Mouse (Mus musculus) liver, embryonic 13.5 days (tissue): ENCODE measurements at regions not wholly inside any gene's neighbourhood (a gene's known extent, or its start where the extent isn't known, plus 50 kb on each side); places are given as distances from the start of the nearest gene placed in this dataset.

Source experiments
- ATAC-seq: fragments of 200-750 bp; cut with Nextera tagmentation; 2 replicates; pipeline ENCODE4 v1.8.0; 2017; ENCODE audit warnings: low read depth, mild to moderate bottlenecking, moderate number of reproducible peaks, moderate library complexity
- DNase-seq: peaks from one replicate; pipeline ENCODE4 v3.0.0; 2022
- H3K27ac ChIP-seq: fragments of 300-500 bp; sonication (generic); 2 replicates; pipeline ENCODE4 v1.5.1; 2015; ENCODE audit warnings: moderate library complexity, mild to moderate bottlenecking, inconsistent platforms
- H3K27me3 ChIP-seq: fragments of 300-500 bp; sonication (generic); 2 replicates; pipeline ENCODE4 v1.6.1; 2015; ENCODE audit warnings: mild to moderate bottlenecking, inconsistent platforms
- H3K36me3 ChIP-seq: fragments of 300-500 bp; sonication (generic); 2 replicates; pipeline ENCODE4 v1.6.1; 2015; ENCODE audit warnings: mild to moderate bottlenecking, inconsistent platforms
- H3K4me1 ChIP-seq: fragments of 300-500 bp; sonication (generic); replicated peaks from 2 replicates; pipeline ENCODE4 v1.6.1; 2015; ENCODE audit warnings: inconsistent platforms
- H3K4me2 ChIP-seq: fragments of 300-500 bp; sonication (generic); 2 replicates; pipeline ENCODE4 v1.6.1; 2015; ENCODE audit warnings: inconsistent platforms, mild to moderate bottlenecking, moderate library complexity
- H3K4me3 ChIP-seq: fragments of 300-500 bp; sonication (generic); replicated peaks from 2 replicates; pipeline ENCODE4 v1.5.1; 2015; ENCODE audit warnings: mild to moderate bottlenecking, inconsistent platforms
- H3K9ac ChIP-seq: fragments of 300-500 bp; sonication (generic); 2 replicates; pipeline ENCODE4 v1.6.1; 2015; ENCODE audit warnings: mild to moderate bottlenecking, inconsistent platforms
- H3K9me3 ChIP-seq: fragments of 300-500 bp; sonication (generic); replicated peaks from 2 replicates; pipeline ENCODE4 v1.6.1; 2016; ENCODE audit warnings: inconsistent platforms
- WGBS: fragments of 180-500 bp; shearing (Covaris S2); methylation state at CpG from one replicate; pipeline ENCODE4 v1.1.7; 2015; ENCODE audit not compliant: insufficient replicate concordance; 5-methylcytosine and 5-hydroxymethylcytosine counted together

DNA sequence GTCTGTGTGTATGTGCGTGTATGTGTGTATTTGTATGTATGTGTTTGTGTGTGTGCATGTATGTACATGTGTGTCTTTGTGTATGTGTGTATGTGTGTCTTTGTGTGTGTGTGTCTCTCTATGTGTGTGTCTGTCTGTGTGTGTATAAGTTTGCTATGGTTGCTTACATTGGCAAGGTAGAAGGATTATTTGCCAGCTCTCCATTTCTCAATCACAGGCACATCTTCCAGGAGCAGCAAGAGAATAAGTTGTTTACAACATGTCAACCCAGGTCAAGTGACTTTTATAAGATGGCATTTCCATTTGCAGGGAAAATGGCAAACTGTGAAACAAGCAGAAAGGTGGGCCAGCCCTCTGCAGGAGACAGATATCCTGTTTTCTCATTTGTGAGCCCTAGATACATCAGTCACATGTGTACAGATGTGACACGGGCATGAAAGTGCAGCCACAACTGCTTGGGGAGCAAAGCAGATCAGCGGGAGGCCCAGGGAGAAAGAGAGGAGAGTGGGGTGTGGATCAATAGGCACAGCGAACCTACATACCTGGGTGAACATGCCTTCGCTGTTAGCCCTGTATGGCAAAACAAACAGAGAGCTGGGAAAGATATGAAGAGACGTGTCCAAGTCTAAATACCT, 86.1 kb downstream of the Psmg1 start:
- 55% methylated on average over 6 of the region's 6 CpGs for WGBS
- DNase-seq, result no peak
- no peak overlapping the region for H3K4me3 ChIP-seq
- no peaks in the 10 kb centered on the region for H3K36me3 ChIP-seq
- H3K4me1 ChIP-seq, result no peaks in the 10 kb centered on the region
- no peak overlapping the region for H3K4me2 ChIP-seq
- ATAC-seq, result no peak
- H3K9me3 ChIP-seq, result no peaks in the 10 kb centered on the region
- H3K9ac ChIP-seq, result no peak overlapping the region
- H3K27ac ChIP-seq, result no peak overlapping the region
- H3K27me3 ChIP-seq, result no peaks in the 10 kb centered on the region

DNA sequence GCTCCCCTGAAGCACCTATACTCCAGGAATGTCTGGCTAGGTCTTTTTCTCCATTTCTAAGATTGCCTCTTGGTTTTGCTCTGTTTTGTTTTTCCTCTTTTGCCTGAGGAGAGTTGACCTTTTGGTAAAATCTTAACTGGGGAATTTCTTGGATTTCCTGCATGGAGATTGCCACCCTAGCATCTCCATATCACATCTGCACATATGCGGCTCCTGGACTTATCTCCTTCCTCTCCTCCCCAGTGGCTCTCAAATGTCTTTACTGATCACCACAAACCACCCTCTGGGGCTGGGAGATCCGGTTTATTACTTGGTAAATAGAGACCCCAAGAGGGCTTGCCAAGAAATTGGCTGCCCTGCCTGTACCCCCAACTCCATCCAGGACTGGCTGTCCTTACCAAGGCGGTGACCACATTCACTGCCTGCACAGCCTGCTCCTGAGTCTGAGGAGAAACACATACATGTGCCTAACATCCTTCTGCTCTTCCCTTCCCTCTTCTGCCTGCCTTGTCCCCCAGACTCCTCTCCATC, 87.3 kb downstream of the Psmg1 start:
- H3K4me1 ChIP-seq, result no peaks in the 10 kb centered on the region
- H3K9ac ChIP-seq, result no peak overlapping the region
- ATAC-seq, result no peak
- no peak overlapping the region for H3K4me3 ChIP-seq
- H3K4me2 ChIP-seq, result no peak overlapping the region
- H3K27ac ChIP-seq, result no peak overlapping the region
- DNase-seq, result no peak
- H3K36me3 ChIP-seq, result no peaks in the 10 kb centered on the region
- no peaks in the 10 kb centered on the region for H3K27me3 ChIP-seq
- 8% methylated on average over 3 of the region's 3 CpGs for WGBS
- no peaks in the 10 kb centered on the region for H3K9me3 ChIP-seq

DNA sequence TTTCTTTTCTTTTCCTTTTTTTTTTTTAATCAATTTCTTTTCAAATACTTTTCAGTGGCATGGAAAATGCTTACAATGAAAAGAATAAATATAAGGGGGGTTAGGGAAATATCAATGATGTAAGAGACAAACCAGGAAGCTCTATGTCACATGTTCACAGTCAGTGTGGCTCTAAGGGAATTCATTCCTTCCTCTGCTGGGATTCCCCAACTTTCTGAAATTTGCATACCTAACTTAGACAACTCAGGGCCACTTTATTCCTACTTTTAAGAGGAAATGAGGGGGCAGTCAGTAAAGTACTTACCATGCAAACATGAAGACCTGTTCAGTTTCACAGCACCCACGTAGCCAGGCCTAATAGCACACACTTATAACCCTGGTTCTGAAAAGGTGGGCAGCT, 88.6 kb downstream of the Psmg1 start:
- DNase-seq (no peak), ATAC-seq (no peak)
- Histone ChIP-seq H3K4me3 (no peak overlapping the region), H3K4me2 (no peak overlapping the region), H3K4me1 (no peaks in the 10 kb centered on the region), H3K9me3 (no peaks in the 10 kb centered on the region), H3K27me3 (no peaks in the 10 kb centered on the region), H3K36me3 (no peaks in the 10 kb centered on the region), H3K27ac (no peak overlapping the region), H3K9ac (no peak overlapping the region)
- 56% methylated on average over 1 of the region's 1 CpGs for WGBS

DNA sequence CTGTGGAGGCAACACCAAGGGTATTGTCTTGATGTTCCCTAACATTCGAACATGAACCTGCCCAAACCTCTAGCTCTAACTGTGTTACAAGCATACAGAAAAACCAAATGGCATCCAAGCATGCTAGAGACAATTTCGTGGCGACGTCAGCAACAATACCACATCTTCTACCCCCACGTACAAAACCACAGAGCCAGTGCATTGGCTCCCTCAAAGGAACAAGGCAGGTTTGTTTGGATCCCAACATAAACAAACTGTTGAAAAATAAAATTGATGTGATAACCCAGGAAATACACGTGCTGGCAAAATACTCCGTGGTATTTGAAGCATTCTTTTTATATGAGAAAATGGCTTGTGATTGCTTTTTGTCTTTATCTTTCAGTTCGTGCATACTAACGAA, 89.4 kb downstream of the Psmg1 start:
- H3K4me2 ChIP-seq, result no peak overlapping the region
- ATAC-seq (no peak), DNase-seq (no peak)
- no peaks in the 10 kb centered on the region for H3K9me3 ChIP-seq
- no peaks in the 10 kb centered on the region for H3K27me3 ChIP-seq
- H3K4me1 ChIP-seq, result no peaks in the 10 kb centered on the region
- H3K9ac ChIP-seq, result no peak overlapping the region
- 38% methylated on average over 9 of the region's 9 CpGs for WGBS
- no peaks in the 10 kb centered on the region for H3K36me3 ChIP-seq
- no peak overlapping the region for H3K4me3 ChIP-seq
- H3K27ac ChIP-seq, result no peak overlapping the region

DNA sequence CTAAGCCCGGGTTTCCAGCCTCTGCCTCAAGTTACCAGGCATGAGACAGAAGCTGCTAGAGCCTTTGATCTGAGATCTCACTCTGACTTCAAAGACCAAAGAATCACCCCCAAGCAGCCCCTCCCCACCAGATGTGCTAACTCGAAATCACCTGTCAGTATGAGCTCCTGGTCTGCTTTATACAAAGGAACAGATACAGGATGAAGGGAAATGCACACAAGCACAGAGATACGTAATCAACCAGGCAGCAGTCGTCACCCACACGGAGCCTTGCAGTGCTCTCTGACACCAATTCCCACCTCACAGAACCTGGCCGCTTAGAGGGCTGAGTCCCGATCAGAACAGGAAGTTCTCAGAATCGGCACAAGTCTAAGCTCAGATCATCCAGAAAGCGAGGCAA, 90.6 kb downstream of the Psmg1 start:
- H3K27me3 ChIP-seq, result no peaks in the 10 kb centered on the region
- H3K9me3 ChIP-seq, result no peaks in the 10 kb centered on the region
- no peak for ATAC-seq
- H3K9ac ChIP-seq, result no peak overlapping the region
- DNase-seq, result no peak
- no peak overlapping the region for H3K4me3 ChIP-seq
- no peak overlapping the region for H3K27ac ChIP-seq
- H3K4me1 ChIP-seq, result no peaks in the 10 kb centered on the region
- H3K4me2 ChIP-seq, result no peak overlapping the region
- WGBS, result 43% methylated on average over 9 of the region's 9 CpGs
- H3K36me3 ChIP-seq, result no peaks in the 10 kb centered on the region

DNA sequence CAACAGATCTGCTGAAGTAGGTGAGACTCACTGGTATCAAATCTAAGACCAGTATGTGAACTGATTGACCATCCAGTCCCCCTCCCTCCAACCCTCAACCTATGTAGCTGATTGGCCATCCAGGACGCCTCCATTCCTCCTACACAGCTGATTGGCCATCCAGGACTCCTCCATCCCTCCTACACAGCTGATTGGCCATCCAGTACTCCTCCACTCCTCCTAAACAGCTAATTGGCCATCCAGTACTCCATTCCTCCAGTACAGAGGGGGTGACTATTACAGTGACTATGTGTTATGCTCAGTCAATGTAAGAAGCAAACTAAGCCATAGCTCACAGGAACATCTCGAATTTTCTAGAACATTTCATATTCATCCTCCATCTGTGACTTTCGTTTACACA, 91.1 kb downstream of the Psmg1 start:
- Histone ChIP-seq H3K36me3 (no peaks in the 10 kb centered on the region), H3K27me3 (no peaks in the 10 kb centered on the region), H3K9me3 (no peaks in the 10 kb centered on the region), H3K4me3 (no peak overlapping the region), H3K4me2 (no peak overlapping the region), H3K27ac (no peak overlapping the region), H3K9ac (no peak overlapping the region), H3K4me1 (no peaks in the 10 kb centered on the region)
- DNase-seq, result no peak
- WGBS, result 60% methylated on average over 3 of the region's 3 CpGs
- ATAC-seq, result no peak

DNA sequence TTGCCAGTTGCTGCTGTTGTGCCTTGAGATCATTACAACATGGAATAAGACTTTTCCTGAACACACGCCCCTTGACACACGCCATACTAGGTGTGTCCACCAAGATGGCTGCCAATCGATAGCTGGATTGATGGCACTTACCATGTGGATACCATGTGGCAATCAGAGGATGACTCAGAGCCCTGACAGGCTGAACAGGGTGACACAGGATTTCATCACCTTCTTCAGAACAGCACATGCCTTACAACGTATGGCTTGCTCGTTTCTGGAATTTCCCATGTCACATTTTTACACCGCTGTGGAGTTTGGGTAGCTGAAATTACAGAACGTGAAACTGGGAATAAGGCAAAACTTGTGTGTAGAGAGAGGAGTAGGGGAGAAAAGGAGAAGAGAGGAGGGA, 92.9 kb downstream of the Psmg1 start:
- ATAC-seq (no peak), DNase-seq (no peak)
- Histone ChIP-seq H3K4me2 (no peak overlapping the region), H3K9me3 (no peaks in the 10 kb centered on the region), H3K4me1 (0 out of 2 replicates have a peak, but pooled peaks cover 3% of the 10 kb centered on the region), H3K4me3 (no peak overlapping the region), H3K27me3 (no peaks in the 10 kb centered on the region), H3K36me3 (no peaks in the 10 kb centered on the region), H3K9ac (no peak overlapping the region), H3K27ac (no peak overlapping the region)
- 71% methylated on average over 7 of the region's 7 CpGs for WGBS

DNA sequence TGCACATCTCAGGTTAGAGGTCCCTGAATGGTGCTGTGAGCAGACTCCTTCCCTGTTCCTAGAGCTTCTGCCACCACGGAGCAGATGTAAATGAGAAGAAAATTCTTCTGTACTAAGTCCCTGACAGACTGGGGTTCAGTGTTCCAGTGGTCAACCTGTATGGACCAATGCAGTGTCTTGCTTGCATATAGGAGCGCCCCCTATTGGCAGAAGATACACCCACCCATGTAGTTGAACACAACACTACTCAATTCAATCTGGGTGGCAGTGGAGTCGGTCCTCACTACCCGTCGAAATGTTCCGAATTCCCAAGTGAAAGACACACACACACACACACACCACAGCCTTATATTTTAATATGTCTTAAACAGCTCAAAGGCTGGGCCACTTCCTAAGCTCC, 94.6 kb downstream of the Psmg1 start:
- Histone ChIP-seq H3K27me3 (no peaks in the 10 kb centered on the region), H3K9me3 (no peaks in the 10 kb centered on the region), H3K27ac (no peak overlapping the region), H3K4me2 (no peak overlapping the region), H3K36me3 (no peaks in the 10 kb centered on the region), H3K4me1 (0 out of 2 replicates have a peak, but pooled peaks cover 3% of the 10 kb centered on the region), H3K9ac (no peak overlapping the region), H3K4me3 (no peak overlapping the region)
- ATAC-seq, result no peak
- no peak for DNase-seq
- WGBS, result 63% methylated on average over 6 of the region's 6 CpGs

DNA sequence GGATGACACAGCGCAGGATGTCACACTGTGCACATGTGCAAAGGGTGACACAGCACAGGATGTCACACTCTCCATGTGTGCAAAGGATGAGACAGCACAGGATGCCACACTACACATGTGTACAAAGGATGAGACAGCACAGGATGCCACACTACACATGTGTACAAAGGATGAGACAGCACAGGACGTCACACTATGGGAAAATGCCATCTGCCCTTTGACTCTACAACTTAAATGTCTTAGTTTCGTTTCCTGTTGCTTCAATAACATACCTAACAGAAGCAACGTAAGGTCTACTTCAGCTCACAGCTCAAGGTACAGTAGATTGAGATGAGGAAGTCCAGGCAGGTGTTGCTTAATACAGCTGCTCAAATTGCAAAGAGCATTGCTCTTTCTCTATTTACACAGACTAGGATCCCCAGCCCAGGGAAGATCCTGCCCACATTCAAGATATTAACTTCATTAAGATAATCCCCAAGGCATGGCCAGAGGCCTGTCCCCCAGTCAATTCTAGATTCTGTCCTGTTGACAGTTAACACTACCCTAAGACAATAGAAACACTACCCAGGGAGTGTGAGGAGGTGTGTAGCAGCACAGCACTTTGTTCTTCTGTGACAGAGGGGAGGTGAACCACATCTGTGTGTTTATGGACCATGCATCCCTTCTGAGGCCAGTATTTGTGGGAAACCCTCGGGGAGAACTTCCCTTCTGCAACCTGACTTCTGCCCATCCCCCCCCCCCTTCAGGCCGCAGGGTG, 97.0 kb downstream of the Psmg1 start:
- Histone ChIP-seq H3K27ac (no peak overlapping the region), H3K9me3 (no peaks in the 10 kb centered on the region), H3K4me1 (0 out of 2 replicates have a peak, but pooled peaks cover 3% of the 10 kb centered on the region), H3K36me3 (no peaks in the 10 kb centered on the region), H3K4me3 (no peak overlapping the region), H3K9ac (no peak overlapping the region), H3K27me3 (no peaks in the 10 kb centered on the region), H3K4me2 (no peak overlapping the region)
- ATAC-seq, result no peak; the same call in 1 of the 2 replicates
- 38% methylated on average over 6 of the region's 6 CpGs for WGBS
- no peak for DNase-seq

DNA sequence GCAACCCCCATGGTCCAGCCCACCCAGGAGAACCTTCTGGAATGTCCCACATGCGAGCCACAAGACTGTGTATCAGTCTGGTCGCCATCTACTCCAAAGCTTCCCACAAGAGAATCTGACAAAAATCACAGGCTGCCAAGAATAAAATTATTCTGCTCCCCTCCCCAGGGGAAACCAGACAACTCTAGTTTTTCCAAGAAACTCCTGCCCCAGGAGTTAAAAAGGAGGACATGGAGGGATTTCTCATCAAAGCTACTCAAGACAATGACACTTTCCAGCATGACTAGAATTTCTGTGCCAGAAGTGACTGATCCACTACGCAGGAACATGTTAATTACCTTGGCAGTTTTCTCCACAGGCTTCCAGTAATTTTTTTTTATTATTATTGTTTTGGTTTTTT, 98.4 kb downstream of the Psmg1 start:
- H3K4me2 ChIP-seq, result no peak overlapping the region
- ATAC-seq (no peak), DNase-seq (no peak)
- H3K4me3 ChIP-seq, result no peak overlapping the region
- no peaks in the 10 kb centered on the region for H3K9me3 ChIP-seq
- H3K36me3 ChIP-seq, result no peaks in the 10 kb centered on the region
- 0 out of 2 replicates have a peak, but pooled peaks cover 3% of the 10 kb centered on the region for H3K4me1 ChIP-seq
- H3K27me3 ChIP-seq, result no peaks in the 10 kb centered on the region
- 63% methylated on average over 3 of the region's 3 CpGs for WGBS
- H3K27ac ChIP-seq, result no peak overlapping the region
- H3K9ac ChIP-seq, result no peak overlapping the region

DNA sequence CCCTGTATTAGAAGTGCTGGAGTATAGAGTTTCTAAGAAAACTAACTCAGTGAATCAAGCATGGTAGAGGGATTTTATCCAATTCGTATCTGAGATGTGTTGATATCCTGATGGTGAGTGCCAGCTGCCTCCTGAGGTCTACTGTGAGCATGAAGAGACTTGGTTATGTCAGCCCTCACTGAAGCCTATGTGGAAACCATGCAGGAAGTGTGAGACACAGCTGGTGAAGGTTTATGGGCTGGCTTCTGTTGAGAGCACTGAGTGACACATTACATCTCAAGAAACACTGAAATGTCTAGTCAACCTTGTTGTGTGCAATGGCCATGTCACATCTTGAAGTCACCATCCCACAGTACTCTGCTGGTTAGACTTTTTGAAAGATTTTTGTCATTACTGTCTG, 104.6 kb downstream of the Psmg1 start:
- Histone ChIP-seq H3K4me3 (no peak overlapping the region), H3K9ac (no peak overlapping the region), H3K4me1 (no peaks in the 10 kb centered on the region), H3K9me3 (no peaks in the 10 kb centered on the region), H3K36me3 (no peaks in the 10 kb centered on the region), H3K4me2 (no peak overlapping the region), H3K27ac (no peak overlapping the region), H3K27me3 (no peaks in the 10 kb centered on the region)
- DNase-seq (no peak), ATAC-seq (no peak)
- 68% methylated on average over 1 of the region's 1 CpGs for WGBS

DNA sequence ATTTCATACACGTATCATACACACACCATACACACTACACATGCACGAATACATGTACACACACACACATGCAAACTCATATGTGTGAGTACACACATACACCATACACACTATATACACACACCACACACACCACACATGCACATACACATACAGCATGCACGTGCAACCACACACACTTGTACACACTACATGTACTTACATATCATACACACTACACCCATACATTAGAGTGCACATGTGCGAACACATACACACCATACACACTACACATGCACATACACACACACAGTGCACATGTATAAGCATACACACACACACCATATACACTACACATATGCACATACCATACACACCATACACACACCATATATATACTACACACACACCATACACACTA, 117.5 kb downstream of the Psmg1 start:
- Histone ChIP-seq H3K4me3 (no peak overlapping the region), H3K27me3 (no peaks in the 10 kb centered on the region), H3K27ac (no peak overlapping the region), H3K9ac (no peak overlapping the region), H3K9me3 (no peaks in the 10 kb centered on the region), H3K36me3 (no peaks in the 10 kb centered on the region), H3K4me1 (no peaks in the 10 kb centered on the region), H3K4me2 (no peak overlapping the region)
- DNase-seq, result no peak
- no peak for ATAC-seq
- 66% methylated on average over 4 of the region's 4 CpGs for WGBS
